Mouse (Mus musculus) retina, postnatal 1 day (tissue): Measurements from ENCODE around the gene Sla2.
"Not testable (repeated sequence)": the region's sequence is repeated elsewhere in the genome, so short reads cannot be mapped to it uniquely, and the experiment has no call there.

Experiments used
- DNase-seq: peaks from one replicate; pipeline ENCODE4 v3.0.0-alpha.2; 2012

The Sla2 gene

DNA sequence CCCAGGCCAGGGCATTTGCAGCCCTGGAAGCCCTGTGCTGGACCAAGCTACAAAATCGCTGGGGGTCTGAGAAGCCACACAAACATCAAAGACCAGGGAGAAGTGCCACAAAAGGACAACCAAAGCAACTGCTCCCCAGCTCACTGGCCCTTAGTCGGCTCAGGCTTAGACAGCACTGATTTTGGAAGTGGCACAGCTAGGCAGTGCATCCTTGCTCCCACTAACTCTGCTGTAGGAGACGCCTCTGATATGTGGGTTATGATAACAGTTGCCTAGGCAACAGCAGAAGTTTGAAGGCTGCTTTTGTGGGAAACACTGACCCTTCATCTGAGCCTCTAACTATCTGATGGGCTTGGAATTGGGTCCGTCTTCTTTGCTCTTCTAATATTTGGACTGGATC lies 12.2 kb upstream of the Sla2 start:
- no peak for DNase-seq

DNA sequence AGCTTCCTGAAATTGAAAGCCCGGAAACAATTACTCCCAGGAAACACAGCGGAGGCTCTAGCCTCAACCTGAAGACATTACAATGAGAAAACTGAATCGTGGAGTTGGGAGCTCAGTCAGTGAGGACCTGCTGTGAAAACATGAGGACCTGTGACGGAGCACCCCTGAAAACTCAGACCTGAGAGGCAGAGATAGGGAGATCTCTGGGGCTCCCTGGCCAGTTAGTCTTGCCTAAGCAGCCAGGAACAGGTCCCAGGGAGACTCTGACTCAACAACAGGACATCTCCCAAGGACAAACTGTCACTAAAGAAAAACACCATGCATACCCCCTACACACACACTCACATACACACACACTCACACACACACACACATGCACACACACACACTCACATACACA lies 11.4 kb upstream of the Sla2 start:
- no peak for DNase-seq

DNA sequence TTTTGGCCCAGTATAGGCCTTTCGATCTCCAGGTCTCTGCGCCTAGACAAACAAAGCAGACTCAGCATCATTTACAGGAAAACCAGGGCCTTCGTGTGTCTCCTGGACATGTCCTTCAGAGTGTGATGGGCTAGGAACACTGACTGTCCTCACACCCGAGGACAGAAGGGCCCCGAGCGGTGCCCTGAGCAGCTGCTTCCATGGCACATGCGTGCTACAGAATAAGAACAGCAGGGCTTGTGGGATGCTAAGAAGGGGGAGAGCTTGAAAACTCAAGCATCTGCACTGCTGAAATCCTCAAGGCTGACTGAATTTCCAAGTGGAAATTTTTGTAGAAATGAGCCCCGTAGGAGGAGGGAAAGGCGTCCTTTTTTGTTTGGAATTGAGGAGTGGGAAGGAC lies 10.0 kb upstream of the Sla2 start:
- DNase-seq = no peak

DNA sequence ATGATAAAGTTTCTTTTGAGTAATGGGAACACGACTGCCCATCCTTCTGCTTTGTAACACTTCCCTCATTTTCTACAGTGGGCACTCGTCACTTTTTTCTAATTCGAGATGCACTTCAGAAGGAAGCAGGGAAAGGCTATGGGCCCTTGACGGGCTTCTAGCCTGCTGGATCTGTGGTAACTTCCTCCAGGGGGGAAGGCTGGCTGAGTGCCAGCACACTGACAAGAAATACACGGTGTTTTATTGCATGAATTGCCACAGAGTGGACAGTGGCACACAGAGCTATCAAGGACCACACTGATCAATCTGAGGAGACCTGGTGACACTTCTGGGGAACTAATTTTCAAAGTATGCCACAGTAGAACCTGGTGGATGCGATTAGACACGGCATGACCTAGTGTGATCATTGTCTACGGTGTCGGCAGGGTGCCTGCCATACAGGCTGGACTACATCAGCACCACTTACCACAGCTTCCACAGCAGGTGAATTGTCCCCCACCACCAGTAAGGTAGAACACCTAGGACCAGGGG lies 9.5 kb upstream of the Sla2 start:
- DNase-seq = no peak

DNA sequence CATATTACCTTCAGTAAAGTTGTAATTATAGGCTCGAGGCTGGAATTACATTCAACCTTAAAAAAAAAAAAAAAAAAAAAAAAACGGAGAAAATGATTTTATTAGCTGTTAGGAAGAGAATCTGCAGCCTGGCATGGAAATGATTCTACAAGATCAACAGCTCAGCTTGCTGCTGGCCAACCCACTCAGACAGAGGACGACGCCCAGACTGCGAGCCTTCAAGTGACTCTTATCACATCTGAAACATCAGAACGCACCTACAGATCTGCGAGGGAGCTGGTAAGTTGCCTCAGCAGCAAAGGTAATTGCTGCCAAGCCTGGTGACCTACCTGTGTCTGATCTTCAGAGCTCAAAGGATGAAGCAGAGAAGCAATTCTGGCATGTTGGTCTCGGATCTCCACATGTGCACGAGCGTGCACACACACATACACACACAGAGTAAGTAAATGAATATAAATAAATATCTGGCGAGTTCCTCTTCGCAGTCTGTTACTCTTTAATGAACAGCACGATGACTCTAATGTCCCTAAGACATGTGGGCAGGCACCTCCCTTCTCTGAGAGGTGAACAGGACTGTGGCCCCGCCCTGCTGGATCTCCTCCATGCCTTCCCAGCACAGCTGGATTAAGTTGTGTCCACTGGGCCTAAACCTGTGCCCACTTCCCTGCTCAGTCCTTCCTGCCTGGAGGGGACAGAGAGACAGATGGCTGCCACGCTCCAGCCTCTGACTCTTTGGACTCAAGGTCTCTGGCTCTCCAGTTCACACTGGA lies 7.7 kb upstream of the Sla2 start:
- no peak for DNase-seq

DNA sequence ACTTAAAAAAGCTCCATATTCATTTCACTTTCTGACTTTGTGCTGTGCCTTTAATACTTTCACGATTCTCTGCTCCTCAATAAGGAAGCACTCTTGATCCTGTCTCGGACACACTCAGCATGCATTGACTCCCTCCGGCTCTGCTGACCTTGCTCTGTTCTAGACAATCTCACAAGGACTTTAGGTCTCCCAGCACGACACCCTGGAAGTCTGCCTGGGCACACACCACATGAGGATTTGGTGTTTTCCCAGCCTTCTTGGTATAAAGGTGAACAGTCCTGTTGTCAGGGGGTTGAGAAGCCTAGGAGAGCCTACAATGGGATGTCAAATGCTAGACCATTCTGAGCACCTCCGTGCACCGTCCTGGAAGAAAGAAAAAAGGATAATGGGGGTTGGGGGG lies 5.8 kb upstream of the Sla2 start:
- no peak for DNase-seq

DNA sequence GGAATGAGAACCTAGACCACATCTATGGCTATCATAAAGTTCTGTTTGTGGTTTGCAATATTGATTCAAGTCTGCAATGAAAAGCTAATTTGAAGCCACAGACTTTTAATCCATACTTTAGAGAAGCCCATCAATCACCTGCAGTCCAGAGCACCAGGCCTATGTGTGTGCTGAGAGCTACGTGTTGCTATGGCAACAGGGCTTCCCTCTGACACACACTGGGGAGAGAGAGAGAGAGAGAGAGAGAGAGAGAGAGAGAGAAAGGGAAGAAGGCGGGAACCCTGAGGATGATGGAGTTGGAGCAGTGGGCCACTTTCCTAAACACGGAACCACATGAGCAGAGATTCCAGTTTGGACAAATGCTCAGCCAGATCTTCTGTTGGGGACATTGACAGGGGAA lies 5.2 kb upstream of the Sla2 start:
- peak; percentile 49 for DNase-seq

DNA sequence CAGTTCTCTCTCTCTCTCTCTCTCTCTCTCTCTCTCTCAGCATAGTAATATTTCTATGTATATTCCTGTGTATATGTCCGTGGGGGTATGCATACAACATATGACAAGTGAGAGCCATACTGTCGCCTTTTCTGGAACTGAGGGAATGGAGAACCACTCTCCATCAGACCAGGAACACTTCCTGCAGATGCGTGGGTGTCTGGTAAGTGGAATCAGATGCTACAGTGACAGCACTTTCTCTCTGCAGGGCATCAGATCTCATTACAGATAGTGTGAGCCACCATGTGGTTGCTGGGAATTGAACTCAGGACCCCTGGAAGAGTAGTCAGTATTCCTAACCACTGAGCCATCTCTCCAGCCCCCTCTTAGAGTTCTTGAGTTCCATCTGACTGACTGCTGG lies 1.5 kb upstream of the Sla2 start:
- no peak for DNase-seq

DNA sequence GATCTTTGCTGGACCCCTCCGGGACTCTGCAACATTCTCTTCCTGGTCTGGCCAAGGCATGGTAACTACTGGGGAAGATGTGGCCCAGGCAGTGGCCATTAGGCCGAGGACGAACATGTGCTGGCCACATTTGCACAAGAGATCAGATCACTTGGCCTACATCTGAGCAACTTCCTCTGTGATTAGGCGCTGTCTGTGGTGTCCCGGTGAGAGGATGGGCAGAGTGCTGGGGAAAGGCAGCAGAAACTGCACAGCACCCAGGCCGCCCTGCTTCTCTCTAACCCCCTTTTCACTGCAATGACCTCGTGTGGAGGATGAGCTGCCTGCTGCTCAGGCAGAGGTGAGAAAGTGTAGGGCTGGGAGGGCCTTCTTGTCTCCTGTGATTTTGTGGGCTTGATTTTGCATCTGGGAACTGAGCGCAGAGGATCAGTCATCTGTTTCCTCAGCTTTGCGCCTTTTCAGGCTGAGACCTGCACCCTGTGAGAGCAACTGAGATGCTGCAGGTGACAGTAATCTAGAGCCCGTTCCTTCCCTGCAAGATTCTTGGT lies 834 bp downstream of the Sla2 start:
- no peak for DNase-seq

DNA sequence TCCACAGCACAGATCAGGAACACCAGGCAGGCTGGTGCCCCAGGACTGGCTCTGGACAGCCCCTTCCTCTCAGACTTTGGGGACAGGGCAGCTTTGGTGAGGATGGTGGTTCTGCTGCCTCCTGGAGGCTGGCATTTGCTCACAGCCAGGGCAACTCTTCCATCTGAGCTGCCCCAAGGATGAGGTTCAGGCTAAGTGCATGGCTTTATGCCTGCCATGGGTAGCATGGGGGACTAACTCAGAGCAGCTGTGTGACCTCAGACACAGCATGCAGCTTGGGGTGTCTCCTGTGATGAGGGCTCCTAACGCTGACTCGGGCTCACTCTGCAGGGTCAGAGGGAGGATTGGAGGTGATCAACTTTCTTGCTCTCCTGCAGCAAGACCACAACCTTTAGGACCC lies 1.3 kb downstream of the Sla2 start:
- DNase-seq = not testable (repeated sequence)

DNA sequence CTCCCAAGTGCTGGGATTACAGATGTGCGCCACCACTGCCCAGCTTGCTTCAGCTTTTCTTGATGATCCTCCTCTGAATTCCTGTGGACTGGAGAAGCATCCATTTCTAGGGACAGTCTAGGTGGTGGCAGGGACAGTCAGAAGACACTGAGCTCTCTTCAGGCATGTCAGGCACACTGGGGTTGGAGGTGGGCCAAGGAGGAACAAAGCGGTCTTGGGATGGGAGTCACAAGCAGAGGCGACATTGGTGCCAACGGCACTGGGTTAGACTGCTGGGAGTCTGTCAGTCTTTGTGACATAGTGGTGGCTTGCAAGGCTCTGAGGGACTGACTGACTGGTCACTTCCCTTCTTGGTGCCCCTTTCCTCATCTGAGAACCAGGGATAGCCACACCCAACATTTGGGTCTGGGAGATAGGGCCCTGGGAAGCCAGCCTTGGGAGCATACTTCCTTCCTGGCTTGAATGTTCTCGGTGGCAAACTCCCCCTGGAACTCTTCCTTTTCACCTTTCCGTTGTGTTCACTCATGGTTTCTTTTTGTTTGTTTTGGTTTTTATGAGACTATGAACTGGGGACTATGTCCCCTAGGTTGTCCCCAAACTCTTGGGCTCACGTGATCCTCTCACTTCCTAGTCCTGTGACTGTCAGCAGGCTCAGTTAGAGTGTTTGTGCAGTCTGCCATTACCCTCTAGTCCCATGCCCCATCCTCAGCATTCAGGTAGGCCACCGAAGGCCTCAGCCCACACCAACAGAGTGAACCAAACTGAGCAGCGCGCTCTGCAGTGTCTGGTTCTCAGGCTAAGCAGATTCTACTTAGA lies 2.4 kb downstream of the Sla2 start:
- DNase-seq = no peak

DNA sequence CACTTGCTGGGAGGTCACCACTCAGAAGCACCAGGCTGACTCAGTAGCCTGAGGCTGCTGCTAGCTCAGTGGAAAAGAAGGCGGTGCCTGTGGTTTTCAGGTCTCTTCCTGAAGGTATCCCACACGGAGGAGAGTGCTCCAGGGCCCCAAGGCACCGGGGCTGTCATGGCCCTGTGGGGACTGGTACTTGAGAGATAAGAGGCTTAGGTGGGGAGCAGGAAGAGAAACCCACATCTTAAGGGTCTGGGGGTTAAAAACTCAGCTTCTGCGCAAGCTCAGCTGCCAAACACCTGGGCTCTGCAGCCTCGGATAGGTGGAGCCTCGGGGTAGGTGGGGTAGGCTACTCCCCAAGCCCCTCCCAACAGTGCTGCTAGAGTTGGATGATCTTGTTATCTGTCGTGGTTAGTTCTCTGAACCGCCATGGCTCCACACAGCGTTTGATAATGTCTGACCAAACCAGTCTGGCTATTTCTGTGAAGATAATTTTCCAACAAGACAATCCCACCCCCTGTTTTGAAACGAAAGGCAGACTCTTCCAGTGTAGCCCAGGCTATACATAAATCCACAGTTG lies 4.5 kb downstream of the Sla2 start:
- DNase-seq = no peak

DNA sequence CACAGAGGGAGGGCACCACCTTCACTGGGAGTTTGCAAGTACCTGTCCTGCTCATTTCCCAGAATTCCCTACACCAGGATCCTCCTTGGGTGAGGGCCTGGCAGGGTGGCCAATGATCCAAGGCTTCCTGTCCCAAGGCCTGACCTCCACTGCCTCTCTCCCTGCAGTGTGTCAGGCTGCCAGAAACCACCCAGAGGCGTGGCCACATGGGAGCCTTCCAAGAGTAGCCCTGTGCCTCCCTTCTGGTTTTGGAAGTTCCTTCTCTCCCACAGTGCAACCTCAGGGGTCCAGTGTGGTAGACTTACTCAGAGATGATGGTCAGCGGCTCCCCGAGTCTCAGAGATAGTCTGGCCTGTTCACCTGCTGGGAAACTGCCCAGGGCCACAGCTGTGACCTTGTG lies 7.5 kb downstream of the Sla2 start:
- DNase-seq = no peak

DNA sequence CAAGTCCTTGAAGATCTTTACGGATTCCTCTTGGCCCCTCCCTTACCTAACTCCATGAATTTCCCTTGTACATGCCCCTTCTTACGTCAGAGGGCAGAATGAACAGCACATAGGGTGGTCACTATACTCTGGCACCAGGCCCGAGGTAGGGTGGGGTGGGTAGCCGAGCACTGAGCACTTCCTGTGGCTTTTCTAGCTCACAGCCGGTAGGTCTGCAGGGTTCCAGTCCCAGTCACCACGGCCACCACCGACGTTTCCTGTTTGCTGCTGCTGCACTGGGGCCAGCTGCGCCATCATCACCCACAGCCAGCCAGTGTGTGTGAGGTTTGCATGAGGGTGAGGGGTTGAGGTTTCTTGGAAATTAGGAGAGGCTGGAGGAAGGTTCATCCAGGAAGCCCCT lies 9.3 kb downstream of the Sla2 start:
- no peak for DNase-seq

DNA sequence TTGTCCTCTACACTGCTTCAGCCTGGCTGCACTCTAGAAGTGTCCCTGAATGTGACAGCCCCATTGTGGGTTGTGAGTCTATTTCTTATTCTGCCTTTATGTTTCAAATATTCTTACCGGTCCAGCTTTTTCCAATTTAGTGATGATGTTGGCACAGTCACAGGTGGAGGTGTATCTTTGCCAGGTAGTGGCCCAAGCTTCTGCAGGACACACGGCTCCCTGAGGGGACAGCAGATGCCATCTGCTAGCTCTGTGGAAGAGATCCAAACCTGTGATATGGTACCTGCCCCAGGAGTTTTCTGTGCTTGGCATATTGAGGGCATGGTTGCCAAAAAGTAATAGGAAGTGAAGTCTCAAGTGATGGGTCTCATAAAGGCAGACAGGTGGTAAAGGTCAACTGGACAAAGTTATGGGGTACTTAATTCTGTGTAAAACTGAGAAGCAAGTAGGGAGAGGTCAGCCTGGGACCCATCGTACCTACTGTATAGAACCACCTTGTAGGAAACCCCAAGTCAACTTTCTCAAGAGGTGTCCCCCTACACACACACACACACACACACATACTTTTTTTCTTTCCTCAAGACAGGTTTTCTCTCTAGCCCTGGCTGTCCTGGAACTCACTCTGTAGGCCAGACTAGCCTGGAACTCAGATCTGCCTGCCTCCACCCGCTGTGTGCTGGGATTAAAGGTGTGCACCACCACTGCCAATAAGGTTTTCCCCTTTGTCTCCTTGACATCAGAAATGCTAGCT lies 12.1 kb downstream of the Sla2 start:
- DNase-seq = no peak

DNA sequence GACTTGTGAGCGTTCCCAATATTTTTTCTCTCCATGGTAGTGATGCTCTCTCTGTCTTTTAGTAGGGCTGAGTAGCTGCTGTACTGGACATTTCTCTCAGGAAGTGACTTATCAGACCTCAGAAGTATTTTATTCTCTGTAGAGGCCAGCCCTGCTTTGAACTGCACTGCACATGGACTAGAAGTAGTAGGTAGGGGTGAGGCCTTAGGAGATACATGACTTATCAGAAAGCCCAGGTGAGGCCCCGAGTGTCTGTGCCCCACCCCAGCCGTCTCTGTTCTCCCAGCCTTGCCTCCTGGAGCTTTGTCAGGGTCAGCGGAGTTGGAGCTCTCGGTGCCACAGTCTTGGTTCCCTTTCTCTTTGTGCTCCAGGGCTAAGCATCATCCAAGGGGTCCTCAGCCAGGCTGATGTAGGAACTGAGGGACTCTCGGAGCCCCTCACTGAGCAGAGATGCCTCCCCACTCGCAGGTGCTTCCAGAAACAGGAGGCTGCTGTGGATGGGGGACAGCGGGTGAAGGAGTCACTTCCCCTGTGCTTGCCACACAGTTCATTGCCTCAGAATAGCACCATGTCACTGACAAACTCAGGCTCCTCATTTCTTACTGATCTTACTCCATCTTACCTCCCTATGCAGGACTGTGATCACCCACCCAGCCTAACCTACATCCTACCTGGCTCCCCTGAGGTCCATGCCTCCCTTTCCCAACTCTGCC lies 12.8 kb downstream of the Sla2 start:
- no peak for DNase-seq

DNA sequence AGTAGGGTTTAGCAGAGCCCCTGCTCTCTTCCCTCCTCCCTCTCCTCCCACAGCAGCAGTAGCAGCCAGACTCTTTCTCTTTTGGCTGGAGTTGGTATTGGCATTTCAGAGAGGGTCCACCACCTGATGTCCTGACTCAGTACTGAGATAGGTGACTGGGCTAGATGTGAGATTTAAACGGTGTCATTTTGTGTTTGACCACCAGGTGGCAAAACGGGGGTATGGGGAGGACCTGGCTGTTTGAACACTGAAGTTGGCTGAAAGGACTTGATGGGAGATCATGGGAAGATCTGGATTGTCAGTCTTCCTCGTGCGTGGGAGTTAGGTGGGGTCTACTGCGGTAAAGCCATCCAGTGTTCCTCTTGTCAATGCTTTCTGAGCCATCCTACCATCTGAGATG lies 13.4 kb downstream of the Sla2 start:
- peak; percentile 79 for DNase-seq

DNA sequence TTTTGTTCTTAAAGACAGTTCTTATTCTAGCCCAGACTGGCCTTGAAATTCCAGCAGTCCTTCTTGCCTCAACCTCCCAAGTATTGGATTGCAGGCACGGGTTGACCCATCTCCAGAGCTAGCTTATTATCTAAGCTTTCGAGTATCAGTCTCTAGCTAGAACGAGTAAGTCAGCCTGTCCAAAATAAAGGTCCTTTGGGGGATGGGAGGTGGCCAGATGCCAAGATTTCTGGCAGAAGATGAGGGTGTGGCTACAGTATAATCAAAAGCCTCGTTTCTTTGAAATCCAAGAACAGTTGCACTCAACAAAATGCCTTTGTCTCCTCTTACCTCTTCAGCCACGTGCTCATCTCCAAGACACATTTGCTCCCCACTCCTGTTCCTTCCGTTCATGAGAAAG lies 16.5 kb downstream of the Sla2 start:
- no peak for DNase-seq

DNA sequence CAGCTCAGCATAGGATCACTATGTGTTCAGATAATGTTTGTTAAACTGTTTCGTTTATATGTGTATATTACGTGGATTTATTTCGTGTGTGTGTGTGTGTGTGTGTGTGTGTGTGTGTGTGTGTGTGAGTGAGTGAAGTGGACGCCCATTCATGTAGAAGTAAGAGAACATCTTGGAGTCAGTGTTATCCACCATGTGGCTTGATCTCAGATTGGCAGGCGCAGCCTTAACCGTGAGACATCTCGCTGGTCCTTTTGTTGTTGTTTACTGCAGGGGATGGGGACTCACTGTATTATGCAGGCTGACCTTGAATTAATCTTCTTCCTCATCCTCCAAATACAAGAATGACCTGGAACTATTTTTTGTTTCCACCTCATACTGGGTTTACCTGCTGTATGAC lies 17.4 kb downstream of the Sla2 start:
- no peak for DNase-seq

DNA sequence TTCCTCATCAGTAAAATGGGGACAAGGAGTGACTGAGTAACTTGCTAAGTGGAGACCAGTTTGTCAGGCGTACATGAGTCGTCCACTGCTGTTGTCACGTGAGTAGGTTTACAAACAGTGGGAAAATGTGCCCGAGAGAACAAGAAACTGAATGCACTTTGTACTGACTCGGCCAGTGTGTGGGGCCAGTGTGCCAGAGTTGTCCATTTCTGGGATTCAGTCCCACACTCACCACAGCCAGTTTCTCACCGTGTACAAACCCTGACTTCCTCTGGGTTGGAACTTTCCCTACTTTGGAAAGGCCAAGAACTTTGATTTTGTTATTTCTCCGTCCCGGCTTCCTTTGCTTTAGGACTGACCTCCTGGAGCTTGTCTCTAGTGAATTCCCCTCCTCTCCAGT lies 18.0 kb downstream of the Sla2 start:
- DNase-seq = no peak

DNA sequence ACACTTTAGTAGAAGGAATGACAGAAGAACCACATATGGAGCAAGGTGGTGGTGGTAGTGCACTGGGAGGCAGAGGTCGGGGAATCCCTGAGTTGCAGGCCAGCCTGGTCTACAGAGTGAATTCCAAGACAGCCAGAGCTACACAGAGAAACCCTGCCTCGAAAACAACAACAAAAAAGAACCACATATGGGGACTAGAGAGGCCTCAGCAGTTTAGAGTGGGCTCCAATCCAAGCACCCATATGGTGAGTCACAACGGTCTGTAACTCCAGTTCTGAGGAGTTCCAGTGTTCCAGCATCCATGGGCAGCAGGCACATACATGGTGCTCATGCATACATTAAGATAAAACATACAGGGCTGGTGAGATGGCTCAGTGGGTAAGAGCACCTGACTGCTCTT lies 22.5 kb downstream of the Sla2 start:
- DNase-seq = no peak

DNA sequence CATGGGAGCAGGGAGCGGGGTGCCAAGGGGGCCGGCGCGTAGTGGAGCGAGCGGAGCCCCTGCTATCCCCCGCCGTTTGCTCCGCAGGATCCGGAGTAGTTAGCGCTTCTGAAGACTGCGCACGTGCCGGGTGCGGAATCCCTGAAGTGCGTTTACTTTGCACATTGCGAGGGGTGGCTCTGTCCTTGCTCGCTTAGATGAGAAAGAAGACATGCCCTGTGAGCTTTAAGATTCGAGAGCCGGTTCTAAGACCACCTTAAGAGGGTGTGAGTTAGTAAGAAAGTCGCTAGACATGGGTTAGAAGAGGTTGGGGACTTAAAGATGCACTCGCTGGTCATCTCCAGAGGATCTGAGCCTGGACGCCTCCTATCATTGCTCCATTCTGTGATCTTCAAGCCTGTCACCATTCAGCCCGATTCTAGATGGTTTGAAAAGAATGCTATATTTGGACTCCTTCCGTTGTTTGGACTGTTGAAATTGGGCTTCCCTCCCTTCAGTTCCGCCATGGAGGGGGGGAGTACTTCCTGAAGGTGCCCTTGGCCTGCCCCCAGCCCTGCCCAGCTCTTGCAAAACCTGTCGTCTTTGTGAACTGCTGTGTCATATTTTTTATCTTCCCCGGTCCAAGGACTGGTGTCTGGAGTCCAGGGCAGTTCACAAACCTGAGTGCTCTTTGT lies 23.4 kb downstream of the Sla2 start:
- DNase-seq = no peak
